Mouse (Mus musculus): Measurements from ENCODE around the gene Snx1. TPM values are rescaled to one million over a fixed set of nuclear protein-coding genes. Genes with fewer than 3 reads are reported as not detected.

Snx1 gene
- total RNA-seq, 1 experiment, result 42.4 TPM

DNA sequence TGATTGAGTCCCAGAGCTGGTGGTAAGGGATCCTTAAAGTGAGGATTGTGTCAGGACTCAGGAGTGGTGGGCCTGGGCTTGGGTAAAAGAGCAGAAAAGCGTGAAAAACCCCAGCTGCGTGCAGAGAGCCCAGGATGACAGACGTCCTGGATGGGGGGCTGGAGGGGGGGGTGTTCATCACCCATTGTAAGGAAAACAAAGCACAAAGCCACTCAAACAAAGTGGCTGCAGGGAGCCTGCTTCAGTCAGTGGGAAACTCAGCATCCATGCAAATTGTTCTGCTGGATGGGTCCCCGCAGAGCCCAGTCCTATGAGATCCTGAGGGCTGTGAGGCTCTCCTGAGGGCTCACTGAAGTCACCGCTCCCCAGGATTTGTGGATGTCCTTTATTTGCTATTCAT, 44.1 kb upstream of the Snx1 start:
- Histone ChIP-seq H3K4me1 (ENCODE audit: control insufficient read depth in 2 of 2, insufficient read depth in 2 of 2, low read length in 2 of 2, poor library complexity in 1 of 2) (no peaks in the 10 kb centered on the region), H3K9ac (ENCODE audit: insufficient read depth, low read depth, low read length, poor library complexity, severe bottlenecking) (no peak overlapping the region), H3K36me3 (ENCODE audit: control insufficient read depth, insufficient read depth, low read length, poor library complexity, severe bottlenecking) (no peaks in the 10 kb centered on the region), H3K27ac (ENCODE audit: insufficient read depth, low read depth, low read length, poor library complexity, severe bottlenecking) (no peak overlapping the region), H3K4me3 (ENCODE audit: insufficient read depth in 1 of 2, low read depth in 1 of 2, low read length in 2 of 2, poor library complexity in 1 of 2, severe bottlenecking in 1 of 2) (no peak overlapping the region), H3K9me3 (ENCODE audit: control insufficient read depth, insufficient read depth, low read depth, low read length) (no peaks in the 10 kb centered on the region)
- in situ Hi-C loops (cut with MboI; ENCODE audit: low sequenced_read_pairs in 2 of 2, unreplicated experiment in 2 of 2), result no loop called here
- no peak for DNase-seq (ENCODE audit: low read depth, low spot score)
- TF ChIP-seq CHD2 (IDR thresholded peaks at IDR 0.05; ENCODE audit: low read depth, low read length) (no peak), MAFK (IDR thresholded peaks at IDR 0.05; ENCODE audit: insufficient read depth, low read depth, low read length) (no peak), ZC3H11A (IDR thresholded peaks at IDR 0.05; ENCODE audit: borderline replicate concordance, low read depth, low read length) (no peak), ZNF384 (IDR thresholded peaks at IDR 0.05; ENCODE audit: low read depth, low read length) (no peak), HCFC1 (IDR thresholded peaks at IDR 0.05; ENCODE audit: borderline replicate concordance, insufficient read depth, low read length) (no peak)

DNA sequence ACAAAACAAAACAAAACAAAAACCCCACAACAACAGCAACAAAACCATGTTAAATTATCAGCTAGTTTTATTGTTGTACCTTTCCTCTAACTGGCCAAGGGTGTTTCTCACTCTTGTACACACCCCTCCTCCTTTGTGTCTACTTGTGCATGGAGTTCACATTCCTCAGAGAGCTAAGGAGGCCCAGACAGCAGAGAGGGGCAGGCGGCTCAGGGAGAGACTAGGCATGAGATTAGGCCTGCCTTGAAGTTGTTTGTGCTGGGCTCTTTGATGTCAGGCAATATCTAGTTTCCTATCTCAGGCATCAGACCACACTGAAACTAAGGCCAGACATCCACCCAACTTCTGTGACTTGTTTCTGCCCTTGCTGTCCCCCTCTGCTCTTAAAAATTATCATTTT, 41.8 kb upstream of the Snx1 start:
- H3K9ac ChIP-seq (ENCODE audit: insufficient read depth, low read depth, low read length, poor library complexity, severe bottlenecking), result no peak overlapping the region
- H3K4me1 ChIP-seq (ENCODE audit: control insufficient read depth in 2 of 2, insufficient read depth in 2 of 2, low read length in 2 of 2, poor library complexity in 1 of 2), result no peaks in the 10 kb centered on the region
- no peaks in the 10 kb centered on the region for H3K36me3 ChIP-seq (ENCODE audit: control insufficient read depth, insufficient read depth, low read length, poor library complexity, severe bottlenecking)
- DNase-seq (ENCODE audit: low read depth, low spot score), result no peak
- H3K9me3 ChIP-seq (ENCODE audit: control insufficient read depth, insufficient read depth, low read depth, low read length), result no peaks in the 10 kb centered on the region
- in situ Hi-C loops (cut with MboI; ENCODE audit: low sequenced_read_pairs in 2 of 2, unreplicated experiment in 2 of 2), result no loop called here
- no peak overlapping the region for H3K4me3 ChIP-seq (ENCODE audit: insufficient read depth in 1 of 2, low read depth in 1 of 2, low read length in 2 of 2, poor library complexity in 1 of 2, severe bottlenecking in 1 of 2)
- TF ChIP-seq HCFC1 (IDR thresholded peaks at IDR 0.05; ENCODE audit: borderline replicate concordance, insufficient read depth, low read length) (no peak), ZC3H11A (IDR thresholded peaks at IDR 0.05; ENCODE audit: borderline replicate concordance, low read depth, low read length) (no peak), MAFK (IDR thresholded peaks at IDR 0.05; ENCODE audit: insufficient read depth, low read depth, low read length) (no peak), CHD2 (IDR thresholded peaks at IDR 0.05; ENCODE audit: low read depth, low read length) (no peak), ZNF384 (IDR thresholded peaks at IDR 0.05; ENCODE audit: low read depth, low read length) (no peak)
- H3K27ac ChIP-seq (ENCODE audit: insufficient read depth, low read depth, low read length, poor library complexity, severe bottlenecking), result no peak overlapping the region

DNA sequence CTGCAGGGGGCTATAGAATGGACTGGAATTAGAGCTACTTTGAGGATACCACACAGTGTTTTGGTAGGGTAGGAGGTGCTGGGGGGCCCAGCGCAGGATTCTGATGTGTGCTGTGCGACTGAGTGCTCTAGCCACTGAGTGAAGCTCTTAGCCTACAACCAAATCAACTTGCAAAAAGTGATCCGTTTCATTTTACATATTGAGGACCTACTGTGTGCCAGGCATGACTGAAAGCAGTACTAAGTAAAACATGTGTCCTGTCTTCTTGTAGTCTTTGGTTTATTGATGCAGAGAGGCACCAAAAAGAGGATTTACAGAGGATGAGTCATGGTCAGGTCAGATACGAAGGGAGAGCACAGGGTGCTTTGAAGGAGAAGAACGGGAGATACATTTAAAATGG, 40.8 kb upstream of the Snx1 start:
- Histone ChIP-seq H3K4me3 (ENCODE audit: insufficient read depth in 1 of 2, low read depth in 1 of 2, low read length in 2 of 2, poor library complexity in 1 of 2, severe bottlenecking in 1 of 2) (no peak overlapping the region), H3K9me3 (ENCODE audit: control insufficient read depth, insufficient read depth, low read depth, low read length) (no peaks in the 10 kb centered on the region), H3K9ac (ENCODE audit: insufficient read depth, low read depth, low read length, poor library complexity, severe bottlenecking) (no peak overlapping the region), H3K4me1 (ENCODE audit: control insufficient read depth in 2 of 2, insufficient read depth in 2 of 2, low read length in 2 of 2, poor library complexity in 1 of 2) (no peaks in the 10 kb centered on the region), H3K27ac (ENCODE audit: insufficient read depth, low read depth, low read length, poor library complexity, severe bottlenecking) (no peak overlapping the region), H3K36me3 (ENCODE audit: control insufficient read depth, insufficient read depth, low read length, poor library complexity, severe bottlenecking) (no peaks in the 10 kb centered on the region)
- no peak for DNase-seq (ENCODE audit: low read depth, low spot score)
- no peak for TF ChIP-seq CHD2 (IDR thresholded peaks at IDR 0.05; ENCODE audit: low read depth, low read length)
- TF ChIP-seq ZC3H11A (IDR thresholded peaks at IDR 0.05; ENCODE audit: borderline replicate concordance, low read depth, low read length), result no peak
- TF ChIP-seq MAFK (IDR thresholded peaks at IDR 0.05; ENCODE audit: insufficient read depth, low read depth, low read length), result no peak
- no peak for TF ChIP-seq ZNF384 (IDR thresholded peaks at IDR 0.05; ENCODE audit: low read depth, low read length)
- TF ChIP-seq HCFC1 (IDR thresholded peaks at IDR 0.05; ENCODE audit: borderline replicate concordance, insufficient read depth, low read length), result no peak
- in situ Hi-C loops (cut with MboI; ENCODE audit: low sequenced_read_pairs in 2 of 2, unreplicated experiment in 2 of 2), result no loop called here

DNA sequence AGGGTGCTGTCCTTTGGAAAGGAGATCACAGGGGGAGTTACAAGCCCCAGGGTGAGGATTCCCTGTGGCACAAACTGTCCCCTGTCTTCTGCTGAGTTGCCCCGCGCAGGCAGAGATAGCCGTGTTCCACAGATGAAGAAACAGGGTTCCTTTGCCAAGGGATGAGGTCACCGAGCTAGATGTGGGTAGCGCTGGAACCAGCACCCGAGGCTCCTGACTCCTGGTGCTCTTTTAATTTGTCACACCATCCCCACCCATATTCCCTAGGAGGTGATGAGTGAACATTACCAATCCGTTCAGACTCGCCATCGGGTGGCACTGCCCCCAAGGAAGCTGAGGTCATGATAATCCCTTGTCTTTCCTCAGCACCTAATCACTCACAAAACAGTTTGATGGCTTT, 36.6 kb upstream of the Snx1 start:
- Histone ChIP-seq H3K9ac (ENCODE audit: insufficient read depth, low read depth, low read length, poor library complexity, severe bottlenecking) (no peak overlapping the region), H3K4me3 (ENCODE audit: insufficient read depth in 1 of 2, low read depth in 1 of 2, low read length in 2 of 2, poor library complexity in 1 of 2, severe bottlenecking in 1 of 2) (no peak overlapping the region), H3K9me3 (ENCODE audit: control insufficient read depth, insufficient read depth, low read depth, low read length) (no peaks in the 10 kb centered on the region), H3K36me3 (ENCODE audit: control insufficient read depth, insufficient read depth, low read length, poor library complexity, severe bottlenecking) (no peaks in the 10 kb centered on the region), H3K27ac (ENCODE audit: insufficient read depth, low read depth, low read length, poor library complexity, severe bottlenecking) (no peak overlapping the region), H3K4me1 (ENCODE audit: control insufficient read depth in 2 of 2, insufficient read depth in 2 of 2, low read length in 2 of 2, poor library complexity in 1 of 2) (no peaks in the 10 kb centered on the region)
- DNase-seq (ENCODE audit: low read depth, low spot score), result no peak
- TF ChIP-seq HCFC1 (IDR thresholded peaks at IDR 0.05; ENCODE audit: borderline replicate concordance, insufficient read depth, low read length) (no peak), ZC3H11A (IDR thresholded peaks at IDR 0.05; ENCODE audit: borderline replicate concordance, low read depth, low read length) (no peak), ZNF384 (IDR thresholded peaks at IDR 0.05; ENCODE audit: low read depth, low read length) (no peak), CHD2 (IDR thresholded peaks at IDR 0.05; ENCODE audit: low read depth, low read length) (no peak), MAFK (IDR thresholded peaks at IDR 0.05; ENCODE audit: insufficient read depth, low read depth, low read length) (no peak)
- in situ Hi-C loops (cut with MboI; ENCODE audit: low sequenced_read_pairs in 2 of 2, unreplicated experiment in 2 of 2), result no loop called here

DNA sequence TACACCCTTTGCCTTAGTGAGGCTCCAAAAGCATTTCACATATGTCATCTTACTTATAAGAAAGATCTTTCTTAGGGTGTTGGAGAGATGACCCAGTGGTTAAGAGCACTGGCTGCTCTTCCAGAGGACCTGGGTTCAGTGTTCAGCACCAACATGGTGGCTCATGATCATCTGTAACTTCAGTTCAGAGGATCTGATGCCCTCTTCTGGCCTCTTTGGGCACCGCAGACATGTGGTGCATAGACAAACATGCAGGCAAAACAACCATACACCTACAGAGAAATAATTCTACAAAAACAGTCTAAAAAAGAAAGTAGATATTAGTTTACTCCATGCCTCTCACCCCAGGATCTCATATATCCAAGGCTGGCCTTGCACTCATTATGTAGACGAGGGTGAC, 33.8 kb upstream of the Snx1 start:
- in situ Hi-C loops (cut with MboI; ENCODE audit: low sequenced_read_pairs in 2 of 2, unreplicated experiment in 2 of 2), result no loop called here

More for the DNA sequence above, 33.8 kb upstream of the Snx1 start:
- Histone ChIP-seq H3K9me3 (ENCODE audit: control insufficient read depth, insufficient read depth, low read depth, low read length) (no peaks in the 10 kb centered on the region), H3K4me1 (ENCODE audit: control insufficient read depth in 2 of 2, insufficient read depth in 2 of 2, low read length in 2 of 2, poor library complexity in 1 of 2) (no peaks in the 10 kb centered on the region), H3K4me3 (ENCODE audit: insufficient read depth in 1 of 2, low read depth in 1 of 2, low read length in 2 of 2, poor library complexity in 1 of 2, severe bottlenecking in 1 of 2) (no peak overlapping the region), H3K36me3 (ENCODE audit: control insufficient read depth, insufficient read depth, low read length, poor library complexity, severe bottlenecking) (no peaks in the 10 kb centered on the region), H3K9ac (ENCODE audit: insufficient read depth, low read depth, low read length, poor library complexity, severe bottlenecking) (no peak overlapping the region), H3K27ac (ENCODE audit: insufficient read depth, low read depth, low read length, poor library complexity, severe bottlenecking) (no peak overlapping the region)
- no peak for DNase-seq (ENCODE audit: low read depth, low spot score)
- TF ChIP-seq HCFC1 (IDR thresholded peaks at IDR 0.05; ENCODE audit: borderline replicate concordance, insufficient read depth, low read length) (no peak), ZNF384 (IDR thresholded peaks at IDR 0.05; ENCODE audit: low read depth, low read length) (no peak), ZC3H11A (IDR thresholded peaks at IDR 0.05; ENCODE audit: borderline replicate concordance, low read depth, low read length) (no peak), CHD2 (IDR thresholded peaks at IDR 0.05; ENCODE audit: low read depth, low read length) (no peak), MAFK (IDR thresholded peaks at IDR 0.05; ENCODE audit: insufficient read depth, low read depth, low read length) (no peak)

Measured in ES-E14 (cell line).